Mouse (Mus musculus) myocyte (in vitro differentiated cells): ENCODE measurements at regions not wholly inside any gene's neighbourhood (a gene's known extent, or its start where the extent isn't known, plus 50 kb on each side); places are given as distances from the start of the nearest gene placed in this dataset.

Experiments used
- CEBPB ChIP-seq: IDR thresholded peaks from 2 replicates; pipeline ENCODE4 v1.6.1; 2011; ENCODE audit warnings: mild to moderate bottlenecking, moderate library complexity; ENCODE audit not compliant: poor library complexity, insufficient read depth, severe bottlenecking
- E2F4 ChIP-seq: IDR thresholded peaks from one replicate; pipeline ENCODE4 v1.6.1; 2011; ENCODE audit warnings: mild to moderate bottlenecking, control low read depth, moderate library complexity; ENCODE audit not compliant: insufficient read depth
- MAX ChIP-seq: IDR thresholded peaks from one replicate; pipeline ENCODE4 v1.6.1; 2011; ENCODE audit warnings: low read depth, mild to moderate bottlenecking, control low read depth
- MYOD1 ChIP-seq, 3 experiments: IDR thresholded peaks; one replicate each; pipeline ENCODE4 v1.6.1; 2011; ENCODE audit warnings: control low read depth in 2 of 3, low read depth in 2 of 3, mild to moderate bottlenecking in 2 of 3, moderate library complexity in 1 of 3; ENCODE audit not compliant: insufficient read length in 2 of 3, control insufficient read depth in 1 of 3
- MYOG ChIP-seq, 3 experiments: IDR thresholded peaks; one replicate each; pipeline ENCODE4 v1.6.1; 2011; ENCODE audit warnings: control low read depth in 2 of 3, low read depth in 2 of 3, mild to moderate bottlenecking in 2 of 3; ENCODE audit not compliant: insufficient read length in 2 of 3, control insufficient read depth in 1 of 3, insufficient read depth in 1 of 3
- POLR2A ChIP-seq: IDR thresholded peaks from one replicate; pipeline ENCODE4 v1.6.1; 2011; ENCODE audit warnings: low read depth, mild to moderate bottlenecking, control low read depth, moderate library complexity; ENCODE audit not compliant: insufficient read length
- POLR2AphosphoS2 ChIP-seq: IDR thresholded peaks from one replicate; pipeline ENCODE4 v1.6.1; 2011; ENCODE audit warnings: low read depth, control low read depth; ENCODE audit not compliant: insufficient read length
- REST ChIP-seq: IDR thresholded peaks from one replicate; pipeline ENCODE4 v1.6.1; 2011; ENCODE audit warnings: mild to moderate bottlenecking, control low read depth, moderate library complexity; ENCODE audit not compliant: insufficient read depth, insufficient read length
- TCF12 ChIP-seq: IDR thresholded peaks from one replicate; pipeline ENCODE4 v1.6.1; 2011; ENCODE audit warnings: mild to moderate bottlenecking, control low read depth; ENCODE audit not compliant: poor library complexity, insufficient read depth, severe bottlenecking
- USF1 ChIP-seq: IDR thresholded peaks from one replicate; pipeline ENCODE4 v1.6.1; 2011; ENCODE audit warnings: low read depth, mild to moderate bottlenecking, control low read depth, moderate library complexity

- TF ChIP-seq TCF12 = no peak
- no peak for TF ChIP-seq POLR2A
- no peak for TF ChIP-seq MAX
- TF ChIP-seq POLR2AphosphoS2 = no peak
- no peak for TF ChIP-seq CEBPB
- TF ChIP-seq MYOG (IDR thresholded peaks at IDR 0.05; ENCODE audit: control insufficient read depth in 1 of 3, insufficient read depth in 1 of 3, insufficient read length in 2 of 3, low read depth in 2 of 3) = no peak
- no peak for TF ChIP-seq USF1
- no peak for TF ChIP-seq MYOD1 (IDR thresholded peaks at IDR 0.05; ENCODE audit: control insufficient read depth in 1 of 3, insufficient read length in 2 of 3, low read depth in 2 of 3)
- TF ChIP-seq E2F4 = no peak
- TF ChIP-seq REST = no peak
Measured at GRCm38 (mm10) chr7:64024253-64024652, 85.5 kb upstream of the Klf13 start.
